Mouse (Mus musculus): ENCODE results near the gene C730034F03Rik.
A peak's percentile ranks its signal among the peaks of the same experiment; 100 is the strongest.

C730034F03Rik gene

DNA sequence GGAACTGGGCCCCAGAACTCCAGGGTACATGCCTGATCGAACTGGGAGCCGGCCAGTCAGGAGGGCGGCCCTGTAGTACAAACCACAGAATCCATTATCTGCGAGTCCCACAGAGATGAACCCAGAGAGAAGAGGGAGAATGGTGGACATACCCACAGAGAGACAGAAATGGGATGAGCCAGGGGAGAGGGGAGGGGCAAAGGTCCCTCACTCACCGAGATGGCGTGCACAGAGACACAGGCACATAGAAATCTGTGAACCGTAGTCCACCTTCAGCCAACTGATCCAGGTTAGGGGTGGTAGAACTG lies 45.9 kb downstream of the C730034F03Rik start:
- DNase-seq (ENCODE audit: low read depth, low spot score), result no peak

DNA sequence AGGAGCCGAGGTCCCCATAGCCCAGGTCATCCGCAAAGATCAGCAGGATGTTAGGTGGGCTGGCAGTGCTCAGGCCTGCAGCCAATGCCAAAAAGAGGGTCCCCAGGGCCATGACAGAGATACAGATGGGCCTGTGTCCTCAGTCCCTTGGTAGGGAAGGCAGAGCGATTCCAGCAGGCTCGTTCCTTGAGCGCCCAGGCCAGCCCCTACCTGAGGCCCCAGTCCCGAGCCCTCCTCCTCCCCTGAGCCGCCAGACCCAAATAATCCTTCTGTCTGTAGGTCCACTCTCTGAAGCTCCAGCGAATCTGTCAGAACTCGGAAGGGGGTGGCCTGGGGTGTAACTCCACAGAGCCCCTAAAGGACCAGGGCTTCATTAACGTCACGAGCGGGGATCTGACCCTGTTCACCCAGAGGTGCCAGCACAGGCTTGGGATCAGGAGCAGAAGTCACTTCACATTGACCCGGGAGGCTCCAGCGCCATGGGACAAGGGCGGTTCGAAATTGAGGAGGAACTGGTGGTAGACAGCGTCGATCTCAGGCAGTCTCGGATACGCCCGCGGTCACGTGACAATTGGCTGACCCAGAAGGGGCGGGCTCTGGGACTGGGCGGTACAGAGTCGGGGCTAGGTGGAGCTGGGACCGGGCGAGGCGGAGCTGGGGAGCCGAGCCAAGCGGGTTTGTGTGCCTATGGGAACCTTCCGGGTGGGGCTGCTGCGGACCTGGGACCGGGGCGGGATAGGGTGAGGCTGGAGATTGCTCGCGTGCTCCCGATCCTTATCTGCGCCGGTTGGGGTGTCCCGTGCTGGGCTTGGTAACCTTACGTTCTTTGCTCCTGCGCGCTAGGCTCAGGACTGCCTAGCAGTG lies 46.5 kb downstream of the C730034F03Rik start:
- DNase-seq (ENCODE audit: low read depth, low spot score), result peak; percentile 70

DNA sequence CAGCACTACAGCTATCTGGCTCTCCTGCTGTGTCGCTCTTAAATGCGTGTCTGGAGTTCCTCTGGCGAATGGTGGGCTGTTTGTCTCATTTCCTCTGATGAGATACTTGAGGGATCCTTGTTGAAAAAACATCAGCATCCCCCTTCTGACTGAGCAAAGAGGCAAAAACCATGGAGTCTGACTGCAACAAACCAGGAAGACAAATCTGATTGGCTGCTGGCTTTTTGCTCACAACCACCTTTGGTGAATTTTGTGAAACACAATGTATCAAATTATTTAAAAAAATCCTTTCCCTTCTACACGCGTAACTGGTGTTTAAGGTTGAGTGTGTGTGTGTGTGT lies 47.1 kb downstream of the C730034F03Rik start:
- no peak for DNase-seq (ENCODE audit: low read depth, low spot score)

- DNase-seq (ENCODE audit: low read depth, low spot score), result no peak
Observed at GRCm38 (mm10) chr15:89477091-89477491, 47.7 kb downstream of the C730034F03Rik start, which contains the start of gene Arsa. TSS of gene Arsa (minus strand) at chr15:89477425.

- no peak for DNase-seq (ENCODE audit: low read depth, low spot score)
Observed at GRCm38 (mm10) chr15:89477806-89478205, 48.4 kb downstream of the C730034F03Rik start.

DNA sequence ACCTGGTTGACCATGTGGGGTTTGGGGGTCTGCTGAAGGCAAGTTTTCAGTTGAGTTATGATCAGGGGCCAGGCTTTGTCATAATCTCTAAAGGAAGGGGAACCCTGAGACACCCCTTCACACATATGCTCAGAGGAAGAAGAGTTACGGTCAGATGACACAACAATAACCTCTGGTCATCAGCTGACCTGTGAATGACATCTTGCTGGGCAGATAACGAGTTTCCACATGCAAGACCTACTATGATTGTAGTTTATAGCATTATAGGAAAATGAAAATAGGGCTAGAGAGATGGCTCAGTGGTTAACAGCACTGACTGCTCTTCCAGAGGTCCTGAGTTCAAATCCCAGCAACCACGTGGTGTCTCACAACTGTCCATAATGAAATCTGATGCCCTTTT lies 49.2 kb downstream of the C730034F03Rik start:
- DNase-seq (ENCODE audit: low read depth, low spot score), result no peak
